ENCODE assay signal across 13 mouse cellular contexts in genomic region chr1:176821929-176822328, GRCm38 (mm10). TPM values are rescaled to one million over a fixed set of nuclear protein-coding genes. Genes with fewer than 3 reads are reported as not detected.
A peak's percentile ranks its signal among the peaks of the same experiment; 100 is the strongest.
DNase-seq lines count a peak whose midpoint lies in the region; ATAC-seq and TF ChIP-seq lines count a peak whose summit lies in the region.
"Had no signal": no experiment of that assay in that cellular context is flagged by ENCODE, and none has a peak within 500 bp of the region (broad histone marks: within the 10 kb centered on the region; RNA-seq: fewer than 3 reads in every experiment).

No protein-coding gene starts in this region.

- WGBS in heart, embryonic 15.5 days, result 7% methylated on average over 1 of the region's 1 CpGs
- 4% methylated on average over 1 of the region's 1 CpGs for WGBS in liver, embryonic 15.5 days (ENCODE audit: insufficient replicate concordance)
- 14% methylated on average over 1 of the region's 1 CpGs for WGBS in lung, postnatal 0 days

- intact Hi-C loops in heart, postnatal 25 days (cut with DNase I), result no loop called here

- peaks cover 28% of the 10 kb centered on the region for H3K79me3 ChIP-seq in C2C12 (ENCODE audit: low read depth)

- no peak overlapping the region for H3K9ac ChIP-seq in heart, embryonic 15.5 days
- no peak overlapping the region for H3K9ac ChIP-seq in liver, embryonic 15.5 days
- no peak overlapping the region for H3K9ac ChIP-seq in lung, postnatal 0 days (replicated peaks; ENCODE audit: low read depth)
- H3K9ac ChIP-seq: embryonic facial prominence, embryonic 15.5 days; limb, embryonic 13.5 days had no signal

- no peak for TF ChIP-seq POLR2A in brain, embryonic 14.5 days (IDR thresholded peaks at IDR 0.05; ENCODE audit: borderline replicate concordance, extremely low read depth, insufficient read depth, insufficient read length, poor library complexity, severe bottlenecking)

- ATAC-seq in heart, embryonic 15.5 days (replicated peaks; ENCODE audit: insufficient number of reproducible peaks, insufficient read depth, low FRiP score, low read depth), result peak; percentile 65; the same call in 1 of the 2 replicates
- peak; percentile 84 for ATAC-seq in liver, embryonic 15.5 days (ENCODE audit: insufficient read depth)
- ATAC-seq in lung, postnatal 0 days, result no peak

- no peaks in the 10 kb centered on the region for H3K36me3 ChIP-seq in heart, embryonic 15.5 days
- no peaks in the 10 kb centered on the region for H3K36me3 ChIP-seq in C2C12 (ENCODE audit: control insufficient read depth, insufficient read depth)
- no peaks in the 10 kb centered on the region for H3K36me3 ChIP-seq in liver, embryonic 15.5 days (replicated peaks)
- no peaks in the 10 kb centered on the region for H3K36me3 ChIP-seq in lung, postnatal 0 days (ENCODE audit: insufficient read depth, low read length)
- H3K36me3 ChIP-seq: embryonic facial prominence, embryonic 15.5 days; limb, embryonic 13.5 days had no signal

- TF ChIP-seq EP300 in lung, postnatal 0 days (IDR thresholded peaks at IDR 0.05), result no peak

- no peak for TF ChIP-seq CTCF in C2C12 (IDR thresholded peaks at IDR 0.05; ENCODE audit: control insufficient read depth, insufficient read depth, insufficient read length)
- TF ChIP-seq CTCF in brain, embryonic 14.5 days (IDR thresholded peaks at IDR 0.05; ENCODE audit: borderline replicate concordance, extremely low read depth, insufficient read depth, insufficient read length), result no peak
- TF ChIP-seq CTCF in lung, postnatal 0 days (IDR thresholded peaks at IDR 0.05), result no peak

- no peaks in the 10 kb centered on the region for H3K9me3 ChIP-seq in heart, embryonic 15.5 days (replicated peaks)
- H3K9me3 ChIP-seq in liver, embryonic 15.5 days (replicated peaks), result no peaks in the 10 kb centered on the region
- no peaks in the 10 kb centered on the region for H3K9me3 ChIP-seq in lung, postnatal 0 days (ENCODE audit: low read length)
- H3K9me3 ChIP-seq: embryonic facial prominence, embryonic 15.5 days; limb, embryonic 13.5 days had no signal

- no peaks in the 10 kb centered on the region for H3K27me3 ChIP-seq in heart, embryonic 15.5 days
- no peaks in the 10 kb centered on the region for H3K27me3 ChIP-seq in C2C12 (ENCODE audit: control insufficient read depth, insufficient read depth, insufficient read length)
- H3K27me3 ChIP-seq in liver, embryonic 15.5 days, result no peaks in the 10 kb centered on the region
- H3K27me3 ChIP-seq in lung, postnatal 0 days (replicated peaks; ENCODE audit: insufficient read depth, low read length), result no peaks in the 10 kb centered on the region
- H3K27me3 ChIP-seq: embryonic facial prominence, embryonic 15.5 days; limb, embryonic 13.5 days had no signal

- no peak overlapping the region for H3K4me3 ChIP-seq in heart, embryonic 15.5 days
- H3K4me3 ChIP-seq in C2C12 (ENCODE audit: insufficient read depth, poor library complexity, severe bottlenecking), result no peak overlapping the region
- 0 out of 2 replicates have a peak overlapping the region, but pooled peaks have one; percentile 6 for H3K4me3 ChIP-seq in liver, embryonic 15.5 days (replicated peaks)
- H3K4me3 ChIP-seq in lung, postnatal 0 days (ENCODE audit: low read depth, low read length), result no peak overlapping the region
- H3K4me3 ChIP-seq: embryonic facial prominence, embryonic 15.5 days; limb, embryonic 13.5 days had no signal

- peaks cover 38% of the 10 kb centered on the region for H3K4me1 ChIP-seq in heart, embryonic 15.5 days (replicated peaks)
- H3K4me1 ChIP-seq in liver, embryonic 15.5 days (replicated peaks), result peaks cover 63% of the 10 kb centered on the region
- H3K4me1 ChIP-seq in lung, postnatal 0 days (ENCODE audit: insufficient read depth, low read depth, low read length), result peaks cover 4% of the 10 kb centered on the region; the same call in 1 of the 2 replicates

- peaks cover 92% of the 10 kb centered on the region for H3K79me2 ChIP-seq in C2C12 (ENCODE audit: control insufficient read depth, insufficient read depth)

- peak overlapping the region; percentile 15; the same call in 1 of the 2 replicates for H3K27ac ChIP-seq in heart, embryonic 15.5 days
- H3K27ac ChIP-seq in liver, embryonic 15.5 days (replicated peaks), result no peak overlapping the region
- no peak overlapping the region for H3K27ac ChIP-seq in lung, postnatal 0 days (ENCODE audit: low read length)
- H3K27ac ChIP-seq: embryonic facial prominence, embryonic 15.5 days; limb, embryonic 13.5 days had no signal

- no peak overlapping the region for H3ac ChIP-seq in C2C12 (ENCODE audit: control insufficient read depth, insufficient read length, low read depth)

- H3K4me2 ChIP-seq in heart, embryonic 15.5 days, result no peak overlapping the region
- H3K4me2 ChIP-seq in liver, embryonic 15.5 days, result peak overlapping the region; percentile 45
- H3K4me2 ChIP-seq in lung, postnatal 0 days (replicated peaks; ENCODE audit: low read depth, low read length), result no peak overlapping the region
- H3K4me2 ChIP-seq: embryonic facial prominence, embryonic 15.5 days; limb, embryonic 13.5 days had no signal

- DNase-seq in heart, postnatal 25 days (ENCODE audit: low spot score), result no peak
- DNase-seq in brain, embryonic 14.5 days (ENCODE audit: low read depth), result peak; percentile 23
- no peak for DNase-seq in lung, postnatal 0 days (ENCODE audit: low spot score)
- no peak for DNase-seq in thymus, postnatal 4 days
- DNase-seq: adrenal gland, postnatal 14 days; kidney, postnatal 14 days; lung, postnatal 36 days; thymus, postnatal 36 days had no signal

TF ChIP-seq in C2C12, 6 proteins besides CTCF, POLR2A, EP300 and RAD21:
- TF ChIP-seq MYOD1 (IDR thresholded peaks at IDR 0.05; ENCODE audit: control insufficient read depth, insufficient read length, low read depth), result peak; percentile 26
- TF ChIP-seq MYOG (IDR thresholded peaks at IDR 0.05; ENCODE audit: control insufficient read depth, extremely low read depth, insufficient read length), result no peak

RNA-seq across cellular contexts. Expression of gene Sdccag8, which starts 7.5 kb away (rescaled TPM):
- 8.6 and 12.7 TPM in 2 replicates for polyA plus RNA-seq in heart, embryonic 15.5 days (2015; fragmentation: Nextera tagmentation; extraction: Ambion mirVana)
- 1 to 10 TPM; 3.7 to 3.9 TPM for total RNA-seq in heart, postnatal 25 days (2021)
- 5.8 TPM for polyA plus RNA-seq in C2C12 (2012; fragmentation: generic; extraction: Trizol)
- 11.2 and 11.4 TPM in 2 replicates for polyA plus RNA-seq in brain, embryonic 14.5 days (2012; rRNA removed)
- polyA plus RNA-seq in liver, embryonic 15.5 days (2015; fragmentation: Nextera tagmentation; extraction: Ambion mirVana), result 4.4 and 5.0 TPM in 2 replicates
- 14.5 and 15.9 TPM in 2 replicates for polyA plus RNA-seq in lung, postnatal 0 days (2015; fragmentation: Nextera tagmentation; extraction: Ambion mirVana)

RNA-seq across cellular contexts. Expression of gene Cep170, which starts 8.1 kb away (rescaled TPM):
- 19.5 and 20.2 TPM in 2 replicates for polyA plus RNA-seq in heart, embryonic 15.5 days (2015; fragmentation: Nextera tagmentation; extraction: Ambion mirVana)
- 10 to 100 TPM; 19.1 to 28.7 TPM for total RNA-seq in heart, postnatal 25 days (2021)
- 15.1 TPM for polyA plus RNA-seq in C2C12 (2012; fragmentation: generic; extraction: Trizol)
- 178 and 198 TPM in 2 replicates for polyA plus RNA-seq in brain, embryonic 14.5 days (2012; rRNA removed)
- polyA plus RNA-seq in liver, embryonic 15.5 days (2015; fragmentation: Nextera tagmentation; extraction: Ambion mirVana), result 4.8 and 7.3 TPM in 2 replicates
- polyA plus RNA-seq in lung, postnatal 0 days (2015; fragmentation: Nextera tagmentation; extraction: Ambion mirVana), result 12.7 and 12.8 TPM in 2 replicates
